Mouse (Mus musculus): ENCODE data around the gene Mdm4. TPM values are rescaled to one million over a fixed set of nuclear protein-coding genes. Genes with fewer than 3 reads are reported as not detected.
"Not testable (repeated sequence)": the region's sequence is repeated elsewhere in the genome, so short reads cannot be mapped to it uniquely, and the experiment has no call there.

Mdm4 gene
- polyA plus RNA-seq, 1 experiment from 2014 or later, result 45.4 TPM

- Histone ChIP-seq H3K4me3 (peak overlapping the region; percentile 87), H3K27me3 (replicated peaks) (no peaks in the 10 kb centered on the region), H3K27ac (peak overlapping the region; percentile 98), H3K36me3 (replicated peaks) (no peaks in the 10 kb centered on the region), H3K4me2 (peak overlapping the region; percentile 68), H3K9me3 (no peaks in the 10 kb centered on the region), H3K9ac (peak overlapping the region; percentile 98), H3K4me1 (peaks cover 49% of the 10 kb centered on the region)
- 23% methylated on average over 8 of the region's 8 CpGs for WGBS
- ATAC-seq (replicated peaks), result no peak
Measured at GRCm38 (mm10) chr1:133047575-133047974, 17.2 kb upstream of the Mdm4 start.

GRCm38 (mm10) chr1:133046441-133046931 is 16.1 kb upstream of the Mdm4 start:
- WGBS, result under 1% methylated on average over 39 of the region's 40 CpGs
- H3K27ac ChIP-seq, result peak overlapping the region; percentile 98
- H3K36me3 ChIP-seq (replicated peaks), result no peaks in the 10 kb centered on the region
- peak; percentile 74 for ATAC-seq (replicated peaks)
- peak overlapping the region; percentile 87 for H3K4me3 ChIP-seq
- H3K27me3 ChIP-seq (replicated peaks), result no peaks in the 10 kb centered on the region
- peak overlapping the region; percentile 68 for H3K4me2 ChIP-seq
- peaks cover 43% of the 10 kb centered on the region for H3K4me1 ChIP-seq
- H3K9me3 ChIP-seq, result no peaks in the 10 kb centered on the region
- H3K9ac ChIP-seq, result peak overlapping the region; percentile 98

GRCm38 (mm10) chr1:133045861-133046440 is 15.6 kb upstream of the Mdm4 start:
- H3K4me1 ChIP-seq, result peaks cover 43% of the 10 kb centered on the region
- H3K4me3 ChIP-seq, result peak overlapping the region; percentile 87
- H3K9me3 ChIP-seq, result no peaks in the 10 kb centered on the region
- peak; percentile 92 for ATAC-seq (replicated peaks)
- no peaks in the 10 kb centered on the region for H3K27me3 ChIP-seq (replicated peaks)
- peak overlapping the region; percentile 98 for H3K27ac ChIP-seq
- no peaks in the 10 kb centered on the region for H3K36me3 ChIP-seq (replicated peaks)
- WGBS, result under 1% methylated on average over 64 of the region's 71 CpGs
- H3K9ac ChIP-seq, result peak overlapping the region; percentile 98
- H3K4me2 ChIP-seq, result peak overlapping the region; percentile 68

GRCm38 (mm10) chr1:133045011-133045860 is 14.9 kb upstream of the Mdm4 start, which contains the start of gene Pik3c2b:
Gene Pik3c2b, plus strand, starts transcription at chr1:133045667.
- no peaks in the 10 kb centered on the region for H3K9me3 ChIP-seq
- no peaks in the 10 kb centered on the region for H3K27me3 ChIP-seq (replicated peaks)
- no peaks in the 10 kb centered on the region for H3K36me3 ChIP-seq (replicated peaks)
- ATAC-seq (replicated peaks), result no peak
- WGBS, result 2% methylated on average over 15 of the region's 15 CpGs
- H3K9ac ChIP-seq, result peak within 1 kb of the TSS; percentile 98
- peak within 1 kb of the TSS; percentile 87 for H3K4me3 ChIP-seq
- peak within 1 kb of the TSS; percentile 68 for H3K4me2 ChIP-seq
- H3K27ac ChIP-seq, result peak within 1 kb of the TSS; percentile 98
- H3K4me1 ChIP-seq, result peaks cover 43% of the 10 kb centered on the region

- H3K27me3 ChIP-seq (replicated peaks), result no peaks in the 10 kb centered on the region
- H3K4me1 ChIP-seq, result no peaks in the 10 kb centered on the region
- no peak overlapping the region for H3K4me3 ChIP-seq
- peak; percentile 87 for ATAC-seq (replicated peaks)
- no peak overlapping the region for H3K9ac ChIP-seq
- no peak overlapping the region for H3K27ac ChIP-seq
- WGBS, result 4% methylated on average over 4 of the region's 4 CpGs
- no peaks in the 10 kb centered on the region for H3K36me3 ChIP-seq (replicated peaks)
- no peaks in the 10 kb centered on the region for H3K9me3 ChIP-seq
- H3K4me2 ChIP-seq, result no peak overlapping the region
Measured at GRCm38 (mm10) chr1:133039505-133039949, 9.2 kb upstream of the Mdm4 start.

- ATAC-seq (replicated peaks); H3K27ac ChIP-seq; H3K9me3 ChIP-seq; H3K4me1 ChIP-seq; H3K27me3 ChIP-seq (replicated peaks); H3K9ac ChIP-seq; H3K4me3 ChIP-seq; H3K4me2 ChIP-seq; H3K36me3 ChIP-seq (replicated peaks): not testable (repeated sequence)
- WGBS, result 67% methylated on average over 7 of the region's 7 CpGs
Measured at GRCm38 (mm10) chr1:133034682-133035081, 4.3 kb upstream of the Mdm4 start.

GRCm38 (mm10) chr1:133034091-133034460 is 3.7 kb upstream of the Mdm4 start:
- no peaks in the 10 kb centered on the region for H3K9me3 ChIP-seq
- H3K4me2 ChIP-seq, result peak overlapping the region; percentile 53
- peak overlapping the region; percentile 46 for H3K4me3 ChIP-seq
- H3K27ac ChIP-seq, result peak overlapping the region; percentile 55; the same call in 1 of the 2 replicates
- WGBS, result 4% methylated on average over 11 of the region's 11 CpGs
- H3K36me3 ChIP-seq (replicated peaks), result no peaks in the 10 kb centered on the region
- peaks cover 8% of the 10 kb centered on the region; the same call in 1 of the 2 replicates for H3K4me1 ChIP-seq
- ATAC-seq (replicated peaks), result peak; percentile 78
- H3K9ac ChIP-seq, result no peak overlapping the region
- no peaks in the 10 kb centered on the region for H3K27me3 ChIP-seq (replicated peaks)

GRCm38 (mm10) chr1:133033316-133034090 is 3.1 kb upstream of the Mdm4 start:
- ATAC-seq (replicated peaks), result peak; percentile 90
- H3K4me1 ChIP-seq, result peaks cover 8% of the 10 kb centered on the region; the same call in 1 of the 2 replicates
- under 1% methylated on average over 28 of the region's 28 CpGs for WGBS
- H3K4me3 ChIP-seq, result peak overlapping the region; percentile 46
- H3K27me3 ChIP-seq (replicated peaks), result no peaks in the 10 kb centered on the region
- peak overlapping the region; percentile 53 for H3K4me2 ChIP-seq
- peak overlapping the region; percentile 41 for H3K9ac ChIP-seq
- no peaks in the 10 kb centered on the region for H3K9me3 ChIP-seq
- peak overlapping the region; percentile 55 for H3K27ac ChIP-seq
- no peaks in the 10 kb centered on the region for H3K36me3 ChIP-seq (replicated peaks)

GRCm38 (mm10) chr1:133032981-133033315 is 2.6 kb upstream of the Mdm4 start:
- peaks cover 8% of the 10 kb centered on the region; the same call in 1 of the 2 replicates for H3K4me1 ChIP-seq
- H3K9me3 ChIP-seq, result no peaks in the 10 kb centered on the region
- peak overlapping the region; percentile 43 for H3K27ac ChIP-seq
- H3K27me3 ChIP-seq (replicated peaks), result no peaks in the 10 kb centered on the region
- H3K36me3 ChIP-seq (replicated peaks), result no peaks in the 10 kb centered on the region
- peak overlapping the region; percentile 53 for H3K4me2 ChIP-seq
- 10% methylated on average over 5 of the region's 5 CpGs for WGBS
- 0 out of 2 replicates have a peak overlapping the region, but pooled peaks have one; percentile 17 for H3K9ac ChIP-seq
- H3K4me3 ChIP-seq, result peak overlapping the region; percentile 46
- peak; percentile 21; the same call in 1 of the 2 replicates for ATAC-seq (replicated peaks)

- Histone ChIP-seq H3K27me3 (replicated peaks) (no peaks in the 10 kb centered on the region), H3K4me2 (no peak overlapping the region), H3K9ac (no peak overlapping the region), H3K9me3 (no peaks in the 10 kb centered on the region), H3K4me3 (no peak overlapping the region), H3K36me3 (replicated peaks) (no peaks in the 10 kb centered on the region), H3K27ac (no peak overlapping the region), H3K4me1 (peaks cover 8% of the 10 kb centered on the region; the same call in 1 of the 2 replicates)
- ATAC-seq (replicated peaks), result no peak
- WGBS, result 95% methylated on average over 3 of the region's 3 CpGs
Measured at GRCm38 (mm10) chr1:133029744-133030143, 617 bp downstream of the Mdm4 start.

- 48% methylated on average over 7 of the region's 7 CpGs for WGBS
- Histone ChIP-seq H3K27ac (no peak overlapping the region), H3K4me2 (no peak overlapping the region), H3K27me3 (replicated peaks) (no peaks in the 10 kb centered on the region), H3K4me1 (peaks cover 10% of the 10 kb centered on the region), H3K9ac (no peak overlapping the region), H3K9me3 (no peaks in the 10 kb centered on the region), H3K4me3 (no peak overlapping the region), H3K36me3 (replicated peaks) (no peaks in the 10 kb centered on the region)
- ATAC-seq (replicated peaks), result no peak
Measured at GRCm38 (mm10) chr1:133027980-133028379, 2.4 kb downstream of the Mdm4 start.

- ATAC-seq (replicated peaks), result no peak
- peaks cover 8% of the 10 kb centered on the region for H3K4me1 ChIP-seq
- 90% methylated on average over 2 of the region's 2 CpGs for WGBS
Measured at GRCm38 (mm10) chr1:133027126-133027525, 3.2 kb downstream of the Mdm4 start.

More at GRCm38 (mm10) chr1:133027126-133027525, 3.2 kb downstream of the Mdm4 start:
- Histone ChIP-seq H3K4me3 (no peak overlapping the region), H3K27me3 (replicated peaks) (no peaks in the 10 kb centered on the region), H3K36me3 (replicated peaks) (no peaks in the 10 kb centered on the region), H3K9ac (no peak overlapping the region), H3K4me2 (no peak overlapping the region), H3K27ac (no peak overlapping the region), H3K9me3 (no peaks in the 10 kb centered on the region)
